Mouse (Mus musculus) right cerebral cortex, adult 2 months (tissue): Measurements from ENCODE around the gene Aprt.
A peak's percentile ranks its signal among the peaks of the same experiment; 100 is the strongest.

ENCODE experiments used
- DNase-seq, 2 experiments: peaks; one replicate each; pipeline ENCODE4 v3.0.0; 2021 to 2022; ENCODE audit warnings: low spot score in 2 of 2

Aprt gene

GRCm38 (mm10) chr8:122564363-122565352, 12.1 kb downstream of the Aprt start:
- no peak for DNase-seq

- no peak for DNase-seq
Observed at GRCm38 (mm10) chr8:122561199-122561598, 15.5 kb downstream of the Aprt start.

GRCm38 (mm10) chr8:122558671-122559349, 17.9 kb downstream of the Aprt start:
- no peak for DNase-seq

GRCm38 (mm10) chr8:122557248-122558038, 19.3 kb downstream of the Aprt start:
- no peak for DNase-seq

GRCm38 (mm10) chr8:122556030-122557009, 20.4 kb downstream of the Aprt start:
- DNase-seq = no peak

- peak; percentile 69 to 80 for DNase-seq
Observed at GRCm38 (mm10) chr8:122554786-122555185, 21.9 kb downstream of the Aprt start.

GRCm38 (mm10) chr8:122551265-122552051, 25.3 kb downstream of the Aprt start, which contains the start of gene Piezo1:
Gene Piezo1, minus strand, starts transcription at chr8:122551329.
- DNase-seq = peak; percentile 82 to 87

GRCm38 (mm10) chr8:122550995-122551264, 25.8 kb downstream of the Aprt start:
- no peak for DNase-seq

GRCm38 (mm10) chr8:122550234-122550994, 26.3 kb downstream of the Aprt start:
- no peak for DNase-seq

- DNase-seq = no peak
Observed at GRCm38 (mm10) chr8:122548891-122549439, 27.7 kb downstream of the Aprt start.

GRCm38 (mm10) chr8:122548331-122548730, 28.4 kb downstream of the Aprt start:
- DNase-seq = no peak

- no peak for DNase-seq
Observed at GRCm38 (mm10) chr8:122547815-122548214, 28.9 kb downstream of the Aprt start.

GRCm38 (mm10) chr8:122546811-122547453, 29.8 kb downstream of the Aprt start:
- no peak for DNase-seq

GRCm38 (mm10) chr8:122546066-122546755, 30.5 kb downstream of the Aprt start:
- no peak for DNase-seq

- DNase-seq = no peak
Observed at GRCm38 (mm10) chr8:122544138-122544537, 32.6 kb downstream of the Aprt start.

GRCm38 (mm10) chr8:122538310-122539076, 38.2 kb downstream of the Aprt start:
- DNase-seq = no peak

GRCm38 (mm10) chr8:122537812-122538211, 38.9 kb downstream of the Aprt start:
- DNase-seq = no peak
